In the genomic region with DNA sequence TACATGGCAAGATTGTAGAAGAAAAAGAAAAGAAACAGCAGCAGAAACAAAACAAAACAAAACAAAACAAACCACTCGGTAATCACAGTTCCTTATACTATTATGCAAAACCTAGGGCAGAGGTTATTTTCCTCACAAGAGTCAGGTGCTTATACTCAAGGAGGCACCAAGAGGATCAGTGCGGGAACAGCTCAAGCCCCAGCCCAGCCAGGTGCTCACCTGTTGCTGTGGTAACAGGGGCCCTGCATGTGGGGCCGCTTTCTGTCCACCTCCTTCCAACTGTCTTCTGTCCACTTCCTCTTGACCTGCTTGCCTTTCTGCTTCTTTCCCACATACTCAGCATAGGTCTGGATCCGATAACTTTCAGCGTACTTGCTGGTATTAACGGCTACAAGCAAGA, we compare ENCODE assay signal across 12 mouse cellular contexts.
"Had no signal": no experiment of that assay in that cellular context is flagged by ENCODE, and none has a peak within 500 bp of the region (broad histone marks: within the 10 kb centered on the region; RNA-seq: fewer than 3 reads in every experiment).

No protein-coding gene starts in this region.

- H3K27ac ChIP-seq: hindbrain, embryonic 15.5 days; left cerebral cortex, adult 2 months; limb, embryonic 15.5 days; liver, embryonic 12.5 days; macrophage; midbrain, embryonic 12.5 days; neural tube, embryonic 12.5 days had no signal

- H3K9me3 ChIP-seq: hindbrain, embryonic 15.5 days; limb, embryonic 15.5 days; liver, embryonic 12.5 days; megakaryocyte, embryonic 14.5 days; midbrain, embryonic 12.5 days; neural tube, embryonic 12.5 days had no signal

- H3K4me1 ChIP-seq: hindbrain, embryonic 15.5 days; limb, embryonic 15.5 days; midbrain, embryonic 12.5 days; neural tube, embryonic 12.5 days had no signal

- ATAC-seq: liver, embryonic 12.5 days had no signal

- H3K9ac ChIP-seq: hindbrain, embryonic 15.5 days; limb, embryonic 15.5 days; liver, embryonic 12.5 days; midbrain, embryonic 12.5 days; neural tube, embryonic 12.5 days had no signal

- H3K36me3 ChIP-seq: hindbrain, embryonic 15.5 days; neural tube, embryonic 12.5 days had no signal

- H3K4me2 ChIP-seq: hindbrain, embryonic 15.5 days; limb, embryonic 15.5 days; liver, embryonic 12.5 days; midbrain, embryonic 12.5 days; neural tube, embryonic 12.5 days had no signal

- H3K27me3 ChIP-seq: hindbrain, embryonic 15.5 days; limb, embryonic 15.5 days; liver, embryonic 12.5 days; megakaryocyte, embryonic 14.5 days; midbrain, embryonic 12.5 days; neural tube, embryonic 12.5 days had no signal

- DNase-seq: kidney, adult 2 months; kidney, postnatal 25 days; thymus, adult 18-20 months; thymus, postnatal 14 days had no signal

- H3K4me3 ChIP-seq: hindbrain, embryonic 15.5 days; left cerebral cortex, adult 2 months; limb, embryonic 15.5 days; liver, embryonic 12.5 days; megakaryocyte, embryonic 14.5 days; midbrain, embryonic 12.5 days; neural tube, embryonic 12.5 days had no signal
